Mouse (Mus musculus): ENCODE data around the gene Treml2. TPM values are rescaled to one million over a fixed set of nuclear protein-coding genes. Genes with fewer than 3 reads are reported as not detected.

The Treml2 gene
- total RNA-seq (2021) = under 1 TPM; 0.15 to 0.29 TPM
- long read RNA-seq, experiment 1 = 0 reads
- long read RNA-seq, experiment 2 = 0 reads

GRCm38 (mm10) chr17:48299203-48299602, at the start of gene Treml2:
Gene Treml2, plus strand, starts transcription at chr17:48299498.
- DNase-seq (ENCODE audit: low spot score in 2 of 2) = no peak

- no peak for DNase-seq (ENCODE audit: low spot score in 2 of 2)
Measured at GRCm38 (mm10) chr17:48249501-48249900, 49.8 kb upstream of the Treml2 start.

- DNase-seq (ENCODE audit: low spot score in 2 of 2) = no peak
Measured at GRCm38 (mm10) chr17:48250631-48251030, 48.7 kb upstream of the Treml2 start.

GRCm38 (mm10) chr17:48256575-48256974, 42.7 kb upstream of the Treml2 start:
- DNase-seq (ENCODE audit: low spot score in 2 of 2) = no peak

GRCm38 (mm10) chr17:48261868-48262267, 37.4 kb upstream of the Treml2 start:
- no peak for DNase-seq (ENCODE audit: low spot score in 2 of 2)

- DNase-seq (ENCODE audit: low spot score in 2 of 2) = no peak
Measured at GRCm38 (mm10) chr17:48263741-48264362, 35.4 kb upstream of the Treml2 start, which contains the start of gene Treml4. Gene Treml4, plus strand, starts transcription at chr17:48264295.

GRCm38 (mm10) chr17:48264662-48265061, 34.6 kb upstream of the Treml2 start:
- DNase-seq (ENCODE audit: low spot score in 2 of 2) = no peak

- DNase-seq (ENCODE audit: low spot score in 2 of 2) = no peak
Measured at GRCm38 (mm10) chr17:48266138-48266537, 33.2 kb upstream of the Treml2 start.

- no peak for DNase-seq (ENCODE audit: low spot score in 2 of 2)
Measured at GRCm38 (mm10) chr17:48266610-48267304, 32.5 kb upstream of the Treml2 start.

- DNase-seq (ENCODE audit: low spot score in 2 of 2) = no peak
Measured at GRCm38 (mm10) chr17:48267591-48267990, 31.7 kb upstream of the Treml2 start.

- no peak for DNase-seq (ENCODE audit: low spot score in 2 of 2)
Measured at GRCm38 (mm10) chr17:48268276-48268675, 31.0 kb upstream of the Treml2 start.

- DNase-seq (ENCODE audit: low spot score in 2 of 2) = no peak
Measured at GRCm38 (mm10) chr17:48269833-48270232, 29.5 kb upstream of the Treml2 start.

GRCm38 (mm10) chr17:48272158-48272557, 27.1 kb upstream of the Treml2 start:
- DNase-seq (ENCODE audit: low spot score in 2 of 2) = no peak

- no peak for DNase-seq (ENCODE audit: low spot score in 2 of 2)
Measured at GRCm38 (mm10) chr17:48272598-48272997, 26.7 kb upstream of the Treml2 start.

GRCm38 (mm10) chr17:48274098-48274497, 25.2 kb upstream of the Treml2 start:
- no peak for DNase-seq (ENCODE audit: low spot score in 2 of 2)

GRCm38 (mm10) chr17:48274885-48275284, 24.4 kb upstream of the Treml2 start:
- peak; percentile 42 to 77 for DNase-seq (ENCODE audit: low spot score in 2 of 2)

GRCm38 (mm10) chr17:48275736-48276135, 23.6 kb upstream of the Treml2 start:
- DNase-seq (ENCODE audit: low spot score in 2 of 2) = no peak

GRCm38 (mm10) chr17:48278381-48278780, 20.9 kb upstream of the Treml2 start:
- DNase-seq (ENCODE audit: low spot score in 2 of 2) = no peak

- no peak for DNase-seq (ENCODE audit: low spot score in 2 of 2)
Measured at GRCm38 (mm10) chr17:48279002-48279401, 20.3 kb upstream of the Treml2 start.

GRCm38 (mm10) chr17:48280943-48281738, 18.2 kb upstream of the Treml2 start:
- no peak for DNase-seq (ENCODE audit: low spot score in 2 of 2)

GRCm38 (mm10) chr17:48281739-48282085, 17.6 kb upstream of the Treml2 start:
- no peak for DNase-seq (ENCODE audit: low spot score in 2 of 2)

GRCm38 (mm10) chr17:48286765-48287164, 12.5 kb upstream of the Treml2 start:
- DNase-seq (ENCODE audit: low spot score in 2 of 2) = no peak
